Mouse (Mus musculus): Measurements from ENCODE around the gene Zfp385a. TPM values are rescaled to one million over a fixed set of nuclear protein-coding genes. Genes with fewer than 3 reads are reported as not detected.
A peak's percentile ranks its signal among the peaks of the same experiment; 100 is the strongest.
"Not testable (repeated sequence)": the region's sequence is repeated elsewhere in the genome, so short reads cannot be mapped to it uniquely, and the experiment has no call there.

Zfp385a gene
- polyA plus RNA-seq, 1 experiment: 17.4 TPM

DNA sequence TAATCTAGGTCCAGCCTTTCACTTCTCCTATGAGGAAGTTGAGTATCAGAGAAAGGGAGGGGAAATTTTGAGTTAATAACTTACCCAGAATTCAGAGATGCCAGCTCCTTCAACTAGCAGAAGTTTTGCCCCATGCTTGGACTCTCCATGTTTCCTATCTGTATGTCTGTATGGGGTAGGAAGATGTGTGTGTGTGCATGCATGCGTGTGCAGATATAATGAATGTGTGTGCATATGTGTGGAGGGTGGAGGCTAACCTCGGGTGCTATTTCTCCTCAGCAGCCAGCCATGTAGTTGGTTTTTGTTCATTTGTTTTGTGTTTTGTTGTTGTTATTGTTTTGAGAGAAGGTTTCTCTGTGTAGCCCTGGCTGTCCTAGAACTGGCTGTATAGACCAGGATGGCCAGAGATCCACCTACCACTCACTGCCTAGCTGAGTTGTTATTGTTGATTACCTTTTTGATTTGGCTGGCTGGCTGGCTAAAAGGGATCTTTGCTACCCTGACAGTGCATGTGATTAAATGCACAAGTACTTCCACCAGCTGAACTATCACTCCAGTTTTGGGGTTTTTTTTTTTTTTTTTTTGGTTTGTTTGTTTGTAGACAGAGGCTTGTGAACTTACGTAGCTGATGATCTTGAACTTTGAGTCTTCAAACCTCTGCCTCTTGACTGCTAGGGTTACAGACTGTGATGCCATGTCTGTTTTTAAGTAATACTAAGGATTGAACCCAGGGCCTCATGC is 58.3 kb downstream of the Zfp385a start:
- no peak overlapping the region for H3K27ac ChIP-seq (replicated peaks; ENCODE audit: low read depth, low read length)
- no peak overlapping the region for H3K4me3 ChIP-seq (ENCODE audit: insufficient read depth, low read depth, low read length)
- H3K4me1 ChIP-seq (ENCODE audit: control insufficient read depth, insufficient read depth, insufficient read length, low read length): peaks cover 6% of the 10 kb centered on the region; the same call in 1 of the 2 replicates

DNA sequence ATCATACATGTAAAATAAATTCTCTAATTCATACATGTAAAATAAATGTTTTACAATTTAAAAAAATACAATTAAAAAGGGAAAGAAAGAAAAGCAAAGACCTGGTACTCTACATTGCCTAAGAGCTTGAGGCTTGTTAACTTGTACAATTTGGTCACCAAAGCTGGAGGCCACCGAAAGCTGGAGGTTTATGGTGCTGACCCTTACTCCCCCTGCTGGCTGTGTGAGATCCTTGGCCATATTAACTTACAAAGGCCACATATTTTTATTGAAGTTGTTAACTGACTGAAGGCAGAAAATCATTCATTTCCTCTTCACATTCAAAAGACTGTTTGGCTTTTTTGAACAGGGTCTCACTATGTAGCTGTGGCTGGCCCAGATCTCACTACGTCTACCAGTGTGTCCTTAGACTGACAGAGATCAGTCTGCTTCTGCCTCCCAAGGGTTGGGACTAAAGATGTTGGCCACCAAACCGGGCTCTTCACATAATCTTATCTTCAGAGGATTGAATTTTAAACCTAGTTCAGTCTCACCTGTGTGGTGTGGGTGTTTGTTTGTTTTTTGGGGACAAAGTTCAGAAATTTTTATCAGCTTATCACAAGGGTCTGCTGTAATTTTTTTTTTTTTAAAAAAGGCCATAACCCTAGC is 59.0 kb downstream of the Zfp385a start:
- H3K27ac ChIP-seq (replicated peaks; ENCODE audit: low read depth, low read length): no peak overlapping the region
- peaks cover 2% of the 10 kb centered on the region; the same call in 1 of the 2 replicates for H3K4me1 ChIP-seq (ENCODE audit: control insufficient read depth, insufficient read depth, insufficient read length, low read length)
- H3K4me3 ChIP-seq (ENCODE audit: insufficient read depth, low read depth, low read length): no peak overlapping the region

DNA sequence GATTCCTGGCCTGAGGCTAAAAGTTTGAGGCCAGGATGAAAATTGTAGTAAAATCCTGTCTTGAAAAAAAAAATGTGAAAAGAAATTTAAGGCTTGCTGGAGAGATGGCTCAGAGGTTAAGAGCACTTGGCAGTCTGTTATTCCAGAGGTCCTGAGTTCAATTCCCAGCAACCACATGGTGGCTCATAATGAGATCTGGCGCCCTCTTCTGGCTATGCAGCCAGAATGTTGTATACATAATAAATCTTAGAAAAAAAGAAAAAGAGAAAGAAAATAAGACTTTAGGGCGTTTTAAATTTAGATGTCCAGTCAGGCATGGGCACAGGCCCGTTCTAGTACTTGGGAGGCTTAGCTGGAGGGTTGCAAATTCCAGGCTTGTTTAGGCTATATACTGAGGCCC is 60.1 kb downstream of the Zfp385a start:
- Histone ChIP-seq H3K27ac (replicated peaks; ENCODE audit: low read depth, low read length) (no peak overlapping the region), H3K4me1 (ENCODE audit: control insufficient read depth, insufficient read depth, insufficient read length, low read length) (no peaks in the 10 kb centered on the region), H3K4me3 (ENCODE audit: insufficient read depth, low read depth, low read length) (no peak overlapping the region)

DNA sequence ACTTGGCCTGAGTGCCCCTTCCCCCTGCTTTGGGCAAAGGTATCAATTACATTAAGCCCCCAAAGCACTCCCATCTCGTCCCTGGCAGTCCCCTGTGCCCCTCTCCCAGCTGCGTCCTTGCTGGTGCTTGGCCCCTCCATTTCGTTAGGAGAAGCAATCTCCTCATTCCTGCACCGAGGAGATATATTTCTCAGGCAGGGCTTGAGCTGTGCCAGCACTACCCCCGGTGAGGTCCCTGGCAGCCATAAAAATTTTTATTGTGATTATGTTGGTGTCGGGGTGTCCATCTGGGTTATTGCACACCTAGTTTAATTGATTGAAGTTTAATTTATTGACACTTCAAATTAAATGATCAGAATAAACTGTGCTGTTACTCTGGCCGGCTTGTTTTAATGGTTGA is 61.9 kb downstream of the Zfp385a start:
- H3K4me3 ChIP-seq (ENCODE audit: insufficient read depth, low read depth, low read length): no peak overlapping the region
- H3K4me1 ChIP-seq (ENCODE audit: control insufficient read depth, insufficient read depth, insufficient read length, low read length): peaks cover 2% of the 10 kb centered on the region; the same call in 1 of the 2 replicates
- H3K27ac ChIP-seq (replicated peaks; ENCODE audit: low read depth, low read length): no peak overlapping the region

DNA sequence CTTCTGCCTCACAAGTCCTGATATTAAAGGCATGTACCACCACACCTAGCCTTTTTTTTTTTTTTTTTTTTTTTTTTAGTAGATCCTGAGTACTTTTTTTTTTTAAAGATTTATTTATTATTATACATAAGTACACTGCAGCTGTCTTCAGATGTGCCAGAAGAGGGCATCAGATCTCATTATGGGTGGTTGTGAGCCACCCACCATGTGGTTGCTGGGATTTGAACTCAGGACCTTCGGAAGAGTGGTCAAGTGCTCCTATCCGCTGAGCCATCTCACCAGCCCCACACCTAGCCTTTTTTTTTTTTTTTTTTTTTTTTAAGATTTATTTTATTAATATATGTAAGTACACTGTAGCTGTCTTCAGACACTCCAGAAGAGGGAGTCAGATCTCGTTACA is 64.0 kb downstream of the Zfp385a start:
- H3K4me1 ChIP-seq (ENCODE audit: control insufficient read depth, insufficient read depth, insufficient read length, low read length); H3K27ac ChIP-seq (replicated peaks; ENCODE audit: low read depth, low read length); H3K4me3 ChIP-seq (ENCODE audit: insufficient read depth, low read depth, low read length): not testable (repeated sequence)

DNA sequence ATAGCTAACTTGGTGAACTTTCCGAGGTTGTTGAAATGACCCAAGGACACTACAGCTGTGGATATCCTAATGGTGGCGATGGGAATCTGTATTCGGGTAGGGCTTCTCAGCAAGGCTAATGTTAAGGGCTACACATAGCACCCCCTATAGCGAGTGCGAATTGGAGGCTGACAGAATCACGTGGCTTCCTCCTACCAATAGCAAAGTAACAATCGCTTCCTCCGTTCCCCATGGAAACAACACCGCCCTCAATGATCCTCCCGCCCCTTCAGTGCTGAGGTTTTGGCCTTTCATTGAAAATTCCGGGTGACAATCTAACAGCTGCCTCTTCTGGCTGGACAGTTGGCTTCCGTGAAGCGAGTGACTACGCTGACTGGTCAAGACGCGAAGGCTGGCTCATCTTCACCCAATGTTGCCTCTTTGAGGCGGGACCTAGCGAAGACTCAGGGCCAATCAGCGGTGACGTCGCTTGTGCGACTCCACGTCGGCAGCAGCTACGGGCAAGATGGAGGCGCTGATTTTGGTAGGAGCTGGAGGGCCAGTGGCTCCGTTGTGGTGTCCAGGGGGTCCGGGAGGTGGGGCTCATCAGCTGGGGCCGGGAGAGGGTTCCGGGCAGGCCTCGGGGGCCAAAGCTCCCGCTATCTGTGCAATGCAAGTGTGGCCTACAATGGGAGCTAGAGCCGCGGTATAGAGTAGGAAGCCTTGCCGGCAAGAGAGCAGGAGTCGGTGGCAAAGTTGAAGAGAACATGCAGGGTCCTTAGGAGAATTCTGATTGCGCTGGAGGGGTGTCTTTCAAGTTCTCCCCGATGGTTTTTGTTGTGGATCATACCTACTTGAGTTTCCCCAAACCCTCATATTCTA is 67.2 kb downstream of the Zfp385a start, which contains the start of gene Copz1:
Gene Copz1, plus strand, starts transcription at position 296 of the 861 bp plus-strand sequence.
- H3K27ac ChIP-seq (replicated peaks; ENCODE audit: low read depth, low read length): no peak within 1 kb of the TSS

DNA sequence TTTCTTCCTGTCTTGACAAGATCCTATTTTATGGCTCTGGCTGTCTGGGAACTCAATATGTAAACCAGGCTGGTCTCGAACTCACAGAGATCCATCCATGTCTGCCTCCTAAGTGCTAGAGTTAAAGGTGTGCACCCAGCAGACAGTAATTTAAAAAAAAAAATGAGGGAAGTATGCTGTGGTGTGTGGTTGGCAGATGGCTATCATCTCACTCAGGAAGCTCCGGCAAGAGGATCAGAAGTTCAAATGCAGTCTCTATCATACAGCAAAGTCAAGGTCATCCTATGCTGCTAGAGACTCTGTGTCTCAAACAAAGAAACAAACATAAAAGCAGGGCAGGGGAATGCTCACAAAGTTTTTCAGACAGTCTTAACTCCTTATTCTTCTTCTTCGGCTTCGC is 71.0 kb downstream of the Zfp385a start:
- Histone ChIP-seq H3K4me1 (ENCODE audit: control insufficient read depth, insufficient read depth, insufficient read length, low read length) (peaks cover 2% of the 10 kb centered on the region; the same call in 1 of the 2 replicates), H3K27ac (replicated peaks; ENCODE audit: low read depth, low read length) (no peak overlapping the region), H3K4me3 (ENCODE audit: insufficient read depth, low read depth, low read length) (no peak overlapping the region)

More for the DNA sequence above, 67.2 kb downstream of the Zfp385a start, which contains the start of gene Copz1:
- Histone ChIP-seq H3K4me3 (ENCODE audit: insufficient read depth, low read depth, low read length) (peak within 1 kb of the TSS; percentile 68), H3K4me1 (ENCODE audit: control insufficient read depth, insufficient read depth, insufficient read length, low read length) (peaks cover 2% of the 10 kb centered on the region; the same call in 1 of the 2 replicates)

DNA sequence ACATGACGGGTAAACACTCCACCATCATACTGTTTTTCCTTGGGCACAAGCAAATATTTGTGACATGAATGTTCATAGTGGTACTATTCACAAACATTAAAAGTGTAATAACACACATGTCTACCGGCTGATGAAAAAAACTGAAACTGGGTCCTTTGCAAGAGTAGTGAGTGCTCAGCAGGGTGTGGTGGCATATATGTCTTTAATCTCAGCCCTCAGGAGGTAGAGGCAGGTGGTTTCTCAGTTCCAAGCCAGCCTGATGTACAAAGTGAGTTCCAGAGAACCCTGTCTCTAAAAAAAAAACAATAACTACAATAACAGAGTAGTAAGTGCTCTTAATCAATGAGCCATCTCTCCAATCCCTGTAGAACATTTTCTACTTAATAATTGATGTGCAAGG is 75.1 kb downstream of the Zfp385a start:
- H3K4me1 ChIP-seq (ENCODE audit: control insufficient read depth, insufficient read depth, insufficient read length, low read length): no peaks in the 10 kb centered on the region
- no peak overlapping the region for H3K4me3 ChIP-seq (ENCODE audit: insufficient read depth, low read depth, low read length)
- H3K27ac ChIP-seq (replicated peaks; ENCODE audit: low read depth, low read length): no peak overlapping the region

Other genes starting within 250 kb of the Zfp385a start
- gene Smug1, start 173.0 kb downstream of the Zfp385a start, polyA plus RNA-seq (2012; ENCODE audit: insufficient read depth, insufficient read length, missing spikeins): 6.3 and 10.1 TPM in 2 replicates
- gene Cbx5, start 100.3 kb downstream of the Zfp385a start, polyA plus RNA-seq (2012; ENCODE audit: insufficient read depth, insufficient read length, missing spikeins): 29.2 and 37.9 TPM in 2 replicates
- gene Hnrnpa1, start 99.7 kb downstream of the Zfp385a start, polyA plus RNA-seq (2012; ENCODE audit: insufficient read depth, insufficient read length, missing spikeins): 50.5 and 76.9 TPM in 2 replicates
- not detected in 2 replicates for gene Nfe2, start 81.7 kb downstream of the Zfp385a start, polyA plus RNA-seq (2012; ENCODE audit: insufficient read depth, insufficient read length, missing spikeins)
- gene Copz1, start 67.4 kb downstream of the Zfp385a start, polyA plus RNA-seq (2012; ENCODE audit: insufficient read depth, insufficient read length, missing spikeins): 85.4 and 95.1 TPM in 2 replicates
- gene Gpr84, start 29.5 kb downstream of the Zfp385a start, polyA plus RNA-seq (2012; ENCODE audit: insufficient read depth, insufficient read length, missing spikeins): not detected in 2 replicates
- 2.7 and 5.3 TPM in 2 replicates for gene Itga5, start 26.7 kb upstream of the Zfp385a start, polyA plus RNA-seq (2012; ENCODE audit: insufficient read depth, insufficient read length, missing spikeins)
- not detected in 2 replicates for gene Gtsf1, start 90.4 kb upstream of the Zfp385a start, polyA plus RNA-seq (2012; ENCODE audit: insufficient read depth, insufficient read length, missing spikeins)
- not detected in 2 replicates for gene Gtsf2, start 108.4 kb upstream of the Zfp385a start, polyA plus RNA-seq (2012; ENCODE audit: insufficient read depth, insufficient read length, missing spikeins)
- gene Nckap1l, start 113.7 kb upstream of the Zfp385a start, polyA plus RNA-seq (2012; ENCODE audit: insufficient read depth, insufficient read length, missing spikeins): 3.4 and 3.6 TPM in 2 replicates
- gene Pde1b, start 162.9 kb upstream of the Zfp385a start, polyA plus RNA-seq (2012; ENCODE audit: insufficient read depth, insufficient read length, missing spikeins): 2.2 and 3.3 TPM in 2 replicates
- 74.7 and 87.6 TPM in 2 replicates for gene Ppp1r1a, start 197.9 kb upstream of the Zfp385a start, polyA plus RNA-seq (2012; ENCODE audit: insufficient read depth, insufficient read length, missing spikeins)
- not detected in 2 replicates for gene Glycam1, start 225.0 kb upstream of the Zfp385a start, polyA plus RNA-seq (2012; ENCODE audit: insufficient read depth, insufficient read length, missing spikeins)

Measured in brown adipose tissue, adult 24 weeks (tissue).